Mouse (Mus musculus) kidney, postnatal 25 days (tissue): Measurements from ENCODE around the gene Tusc2.
"Not testable (repeated sequence)": the region's sequence is repeated elsewhere in the genome, so short reads cannot be mapped to it uniquely, and the experiment has no call there.

Experiments used
- DNase-seq, 2 experiments: peaks; one replicate each; pipeline ENCODE4 v3.0.0; 2021; ENCODE audit warnings: mixed read lengths in 2 of 2

Gene Tusc2

DNA sequence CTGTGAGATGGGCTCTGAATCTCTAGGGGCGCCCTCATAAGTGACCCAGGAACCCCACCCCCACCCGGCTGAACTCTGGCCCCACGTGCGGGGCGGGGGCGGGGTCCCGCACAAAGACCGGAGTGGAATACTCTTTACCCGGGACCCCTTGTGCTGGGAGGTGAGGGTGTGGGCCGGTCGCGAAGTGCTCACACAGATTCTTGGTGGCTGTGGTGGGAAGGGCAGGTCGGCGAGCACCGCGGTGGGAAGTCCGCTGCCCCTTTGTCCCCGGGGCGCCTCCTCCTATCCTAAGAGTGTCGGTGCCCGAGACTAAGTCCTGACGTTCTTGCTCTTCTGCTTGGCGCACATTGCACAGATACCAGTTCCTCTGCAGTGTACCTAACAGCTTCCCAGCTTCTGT, 6.2 kb downstream of the Tusc2 start:
- DNase-seq = no peak

DNA sequence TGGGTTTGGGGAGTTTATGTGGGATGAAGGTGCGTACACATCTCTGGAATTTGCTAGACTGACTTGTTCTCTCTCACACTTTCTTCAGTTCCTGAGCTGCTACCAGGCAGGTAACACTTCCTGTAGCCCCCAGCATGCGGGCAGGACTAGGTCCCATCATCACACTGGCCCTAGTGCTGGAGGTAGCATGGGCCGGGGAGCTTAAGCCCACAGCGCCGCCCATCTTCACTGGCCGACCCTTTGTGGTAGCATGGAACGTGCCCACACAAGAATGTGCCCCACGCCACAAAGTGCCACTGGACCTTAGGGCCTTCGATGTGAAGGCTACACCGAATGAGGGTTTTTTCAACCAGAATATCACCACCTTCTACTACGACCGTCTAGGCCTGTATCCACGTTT, 7.0 kb downstream of the Tusc2 start:
- DNase-seq = no peak

DNA sequence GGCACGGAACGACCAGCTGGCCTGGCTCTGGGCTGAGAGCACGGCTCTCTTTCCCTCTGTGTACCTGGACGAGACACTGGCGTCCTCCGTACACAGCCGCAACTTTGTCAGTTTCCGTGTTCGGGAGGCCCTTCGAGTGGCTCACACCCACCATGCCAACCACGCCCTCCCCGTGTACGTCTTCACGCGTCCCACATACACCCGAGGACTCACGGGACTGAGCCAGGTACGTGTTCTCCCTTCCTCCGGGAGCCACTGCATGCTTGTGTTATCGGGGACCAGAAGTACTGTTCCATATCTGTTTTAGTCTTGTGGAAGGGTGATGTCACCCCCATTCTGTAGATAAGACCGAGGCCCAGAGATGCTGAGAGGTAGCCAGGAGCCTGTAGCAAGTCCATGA, 7.8 kb downstream of the Tusc2 start:
- peak in 1 of 2 experiments; percentile 55 for DNase-seq

DNA sequence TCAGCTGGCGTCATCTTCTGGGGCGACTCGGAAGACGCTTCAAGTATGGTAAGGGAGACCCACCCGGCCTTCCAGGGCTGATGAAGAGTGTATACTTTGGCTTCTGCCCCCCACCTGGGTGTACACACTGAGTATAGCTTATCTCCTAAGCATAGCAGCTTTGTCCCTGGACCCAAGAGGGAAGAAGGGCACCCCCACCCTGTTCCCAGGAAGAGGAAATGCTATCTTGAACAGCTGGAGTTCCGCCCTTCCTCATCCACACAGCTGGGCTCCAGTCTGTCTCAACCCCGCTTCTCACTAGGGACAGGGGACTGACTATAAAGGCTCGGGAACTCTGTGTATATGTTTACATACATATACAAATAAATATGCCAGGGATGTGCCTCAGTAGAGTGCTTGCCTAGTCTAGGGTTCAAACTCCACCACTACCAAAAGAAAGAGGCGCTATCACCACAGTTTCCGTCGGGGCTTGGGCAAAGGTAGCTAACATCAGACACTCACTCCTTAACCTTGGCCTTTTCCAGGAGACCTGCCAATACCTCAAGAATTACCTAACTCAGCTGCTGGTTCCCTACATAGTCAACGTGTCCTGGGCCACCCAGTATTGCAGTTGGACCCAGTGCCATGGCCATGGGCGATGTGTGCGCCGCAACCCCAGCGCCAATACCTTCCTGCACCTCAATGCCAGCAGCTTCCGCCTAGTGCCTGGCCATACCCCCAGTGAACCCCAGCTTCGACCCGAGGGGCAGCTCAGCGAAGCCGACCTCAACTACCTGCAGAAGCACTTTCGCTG, 8.7 kb downstream of the Tusc2 start:
- peak in 1 of 2 experiments; percentile 55 for DNase-seq

DNA sequence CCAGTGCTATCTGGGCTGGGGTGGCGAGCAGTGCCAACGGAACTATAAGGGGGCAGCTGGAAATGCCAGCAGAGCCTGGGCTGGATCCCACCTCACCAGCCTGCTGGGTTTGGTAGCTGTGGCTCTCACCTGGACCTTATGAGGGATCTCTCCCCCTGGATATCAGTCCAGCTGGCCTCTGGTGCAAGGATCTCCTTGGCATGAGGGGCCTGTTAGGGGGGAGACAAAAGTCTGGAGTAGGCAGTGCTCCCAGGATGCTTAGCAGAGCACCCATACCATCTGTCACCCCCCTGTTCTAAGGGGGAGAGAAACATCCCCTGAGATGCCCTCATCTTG, 9.2 kb downstream of the Tusc2 start:
- no peak for DNase-seq

DNA sequence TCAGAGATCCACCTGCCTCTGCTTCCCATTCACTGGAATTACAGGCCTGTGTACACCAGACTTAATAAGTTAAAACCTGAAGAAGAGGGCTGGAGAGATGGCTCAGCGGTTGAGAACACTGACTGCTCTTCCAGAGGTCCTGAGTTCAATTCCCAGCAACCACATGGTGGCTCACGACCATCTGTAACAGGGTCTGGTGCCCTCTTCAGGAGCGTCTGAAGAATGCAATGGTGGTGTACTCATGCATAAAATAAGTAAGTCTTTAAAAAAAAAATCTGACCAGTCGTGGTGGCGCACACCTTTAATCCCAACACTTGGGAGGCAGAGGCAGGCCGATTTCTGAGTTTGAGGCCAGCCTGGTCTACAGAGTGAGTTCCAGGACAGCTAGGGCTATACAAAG, 10.7 kb downstream of the Tusc2 start:
- not testable (repeated sequence) for DNase-seq

DNA sequence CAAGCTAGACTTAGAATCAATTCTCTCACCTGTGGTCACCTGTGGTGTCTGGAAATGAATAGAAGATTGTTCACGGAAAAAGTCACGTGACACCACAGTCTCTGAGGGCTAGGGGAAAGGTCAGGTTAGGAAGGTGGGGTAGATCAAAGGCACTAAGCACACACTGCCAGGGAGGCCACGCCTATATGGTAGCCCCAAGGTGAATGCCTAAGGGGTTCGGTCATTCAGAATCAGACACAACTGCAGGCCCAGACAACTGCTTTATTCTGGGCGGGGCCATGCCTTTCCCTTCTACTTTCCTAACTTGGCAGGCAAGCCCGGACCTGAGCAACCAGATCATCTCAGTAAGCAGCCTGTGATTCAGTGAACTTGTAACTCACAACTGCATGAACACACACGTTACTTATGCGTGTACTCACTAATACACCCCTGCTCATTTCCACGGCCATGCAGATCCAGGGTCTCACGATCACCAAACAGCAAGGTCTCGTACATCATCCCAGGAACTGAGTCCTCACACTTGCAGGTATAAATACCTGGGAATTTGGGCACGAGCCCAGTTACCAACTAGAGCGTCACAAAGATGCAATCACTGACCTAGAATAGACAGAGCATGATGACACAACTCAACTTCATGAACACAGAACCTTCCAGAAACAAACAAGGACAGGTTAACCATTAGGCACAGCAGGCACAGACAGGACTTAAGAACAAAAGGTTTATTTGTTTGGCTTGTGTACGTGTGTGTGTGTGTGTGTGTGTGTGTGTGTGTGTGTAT, 12.7 kb downstream of the Tusc2 start:
- DNase-seq = no peak

DNA sequence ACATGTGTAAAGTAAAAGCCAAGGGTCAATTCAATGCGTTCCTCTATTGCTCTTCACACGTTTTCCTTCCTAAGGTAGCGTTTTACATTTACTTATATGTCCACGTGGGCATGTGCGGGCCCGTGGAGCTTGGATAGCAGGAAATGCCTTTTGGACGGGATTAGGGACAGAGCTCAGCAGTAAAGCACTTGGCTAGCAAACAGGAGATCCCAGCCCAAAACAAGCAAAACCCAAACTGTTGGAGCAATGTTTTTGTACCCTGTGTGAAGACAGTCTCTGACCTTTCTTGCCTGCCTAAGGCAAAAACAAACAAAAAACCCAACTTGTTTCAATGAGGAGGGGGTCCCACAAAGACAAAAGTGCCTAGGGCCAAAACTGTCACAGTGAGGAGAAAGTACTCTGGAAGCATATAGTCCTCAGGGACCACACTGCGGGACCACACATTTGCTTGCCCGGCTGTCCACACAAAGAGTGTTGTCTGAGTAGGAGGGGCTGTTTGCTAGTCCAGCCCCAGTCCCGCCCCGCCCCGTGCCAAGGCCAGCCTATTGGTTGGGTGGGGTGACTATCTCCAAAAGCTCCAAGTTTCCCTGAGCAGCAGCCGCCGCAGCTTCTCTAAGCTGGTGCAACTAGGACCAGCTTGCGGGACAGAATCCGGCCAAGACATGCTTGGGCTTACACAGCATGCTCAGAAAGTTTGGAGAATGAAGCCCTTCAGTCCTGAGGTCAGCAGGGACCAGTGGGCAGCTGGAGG, 13.5 kb downstream of the Tusc2 start, which contains the start of gene Hyal1:
Hyal1 (plus strand) TSS at position 571 of the 751 bp plus-strand sequence.
- peak; percentile 88 to 93 for DNase-seq

DNA sequence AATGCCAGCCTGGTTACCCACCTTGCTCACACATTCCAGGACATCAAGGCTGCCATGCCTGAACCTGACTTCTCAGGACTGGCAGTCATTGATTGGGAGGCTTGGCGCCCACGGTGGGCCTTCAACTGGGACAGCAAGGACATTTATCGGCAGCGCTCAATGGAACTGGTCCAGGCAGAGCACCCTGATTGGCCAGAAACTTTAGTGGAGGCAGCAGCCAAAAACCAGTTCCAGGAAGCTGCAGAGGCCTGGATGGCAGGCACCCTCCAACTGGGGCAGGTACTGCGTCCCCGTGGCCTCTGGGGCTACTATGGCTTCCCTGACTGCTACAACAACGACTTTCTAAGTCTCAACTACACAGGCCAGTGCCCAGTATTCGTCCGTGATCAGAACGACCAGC, 14.8 kb downstream of the Tusc2 start:
- DNase-seq = no peak

DNA sequence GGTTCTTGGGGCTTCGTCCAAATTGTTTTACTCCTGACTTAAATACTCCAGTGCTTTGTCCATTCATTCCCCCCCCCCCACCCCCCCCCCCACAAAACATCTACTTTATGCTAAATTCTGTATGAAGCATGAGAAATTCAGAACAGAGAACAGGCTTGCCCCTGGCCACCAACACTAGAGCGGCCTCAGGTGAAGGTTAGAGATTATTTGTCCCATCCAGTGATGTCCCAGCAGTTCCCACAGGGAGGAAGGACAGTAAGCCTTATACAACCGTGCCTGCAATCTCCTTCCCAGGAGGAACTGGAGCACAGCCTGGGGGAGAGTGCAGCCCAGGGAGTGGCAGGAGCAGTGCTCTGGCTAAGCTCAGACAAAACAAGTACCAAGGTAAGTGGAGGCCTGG, 15.5 kb downstream of the Tusc2 start, which contains the start of gene Naa80:
Naa80 (plus strand) TSS at position 301 of the 400 bp plus-strand sequence.
- no peak for DNase-seq

DNA sequence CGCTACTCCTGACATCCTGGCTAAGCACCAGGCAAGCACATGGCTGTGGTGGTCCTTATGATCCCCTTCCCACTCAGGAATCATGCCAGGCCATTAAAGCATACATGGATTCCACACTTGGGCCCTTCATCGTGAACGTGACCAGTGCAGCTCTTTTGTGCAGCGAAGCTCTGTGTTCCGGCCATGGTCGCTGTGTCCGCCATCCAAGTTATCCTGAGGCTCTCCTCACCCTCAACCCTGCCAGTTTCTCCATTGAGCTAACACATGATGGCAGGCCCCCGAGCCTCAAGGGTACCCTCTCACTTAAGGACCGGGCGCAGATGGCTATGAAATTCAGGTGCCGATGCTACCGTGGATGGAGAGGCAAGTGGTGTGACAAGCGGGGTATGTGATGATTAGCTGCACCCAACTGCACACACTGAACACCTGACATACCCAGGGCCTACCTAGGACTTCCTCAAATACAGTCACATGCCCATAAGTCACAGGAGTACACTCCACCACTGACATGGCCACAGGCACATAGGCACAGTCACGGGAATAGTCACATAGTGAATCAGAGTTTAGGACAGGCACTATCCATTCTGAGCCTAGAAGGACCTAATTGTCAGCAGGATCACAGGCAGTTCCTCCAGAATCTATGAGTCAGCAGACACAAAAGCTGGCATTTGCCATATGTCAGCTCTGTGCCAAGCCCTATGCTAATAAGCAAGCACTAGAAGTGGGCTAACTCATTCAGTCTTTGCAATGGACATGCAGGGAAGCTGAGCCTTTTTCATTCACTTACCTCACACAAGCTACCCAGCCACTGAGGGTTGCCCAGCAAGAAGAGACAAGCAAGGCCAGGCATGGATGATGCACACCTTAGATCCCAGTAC, 16.2 kb downstream of the Tusc2 start:
- no peak for DNase-seq

DNA sequence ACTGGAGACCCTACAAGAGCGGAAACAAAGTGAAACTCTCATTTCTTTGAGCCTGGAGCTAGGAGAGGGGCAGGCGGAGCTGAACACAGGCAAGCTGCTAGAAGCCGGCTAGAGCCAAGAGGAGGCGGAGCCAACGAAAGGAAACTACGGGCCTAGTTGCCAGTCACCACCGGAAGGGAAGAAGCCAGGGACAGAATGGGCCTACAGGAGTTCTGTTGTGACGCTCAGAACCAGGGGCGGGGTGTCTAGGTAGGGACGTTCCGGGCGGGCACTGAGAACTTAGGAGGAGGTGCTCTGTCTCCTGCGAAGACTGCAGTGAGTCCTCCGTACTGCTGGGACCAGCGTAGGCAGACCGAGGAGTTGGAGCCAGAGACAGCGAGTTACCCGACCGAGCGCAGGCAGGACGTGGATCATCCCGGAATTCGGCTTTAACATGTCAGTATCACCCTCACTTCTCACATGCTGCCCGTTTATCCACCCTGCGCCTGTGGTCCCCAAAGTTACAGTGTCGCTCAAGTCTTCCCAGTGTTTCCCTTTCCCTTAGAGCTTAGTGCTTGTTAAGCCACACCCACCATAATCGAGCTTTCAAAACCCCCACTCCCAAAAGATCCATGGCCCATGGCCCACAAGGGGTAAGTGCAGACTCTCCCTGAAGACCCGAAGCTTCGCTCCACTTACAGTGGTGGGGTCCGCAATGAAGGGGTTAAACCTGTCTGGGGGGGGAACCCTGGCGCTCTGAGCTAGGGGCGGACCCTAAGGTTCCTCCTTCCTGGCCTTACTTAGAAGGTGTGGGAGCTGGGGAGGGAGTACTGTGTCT, 17.7 kb downstream of the Tusc2 start, which contains the start of gene Hyal3:
Hyal3 (plus strand) TSS at position 318 of the 817 bp plus-strand sequence.
- peak; percentile 95 to 97 for DNase-seq

DNA sequence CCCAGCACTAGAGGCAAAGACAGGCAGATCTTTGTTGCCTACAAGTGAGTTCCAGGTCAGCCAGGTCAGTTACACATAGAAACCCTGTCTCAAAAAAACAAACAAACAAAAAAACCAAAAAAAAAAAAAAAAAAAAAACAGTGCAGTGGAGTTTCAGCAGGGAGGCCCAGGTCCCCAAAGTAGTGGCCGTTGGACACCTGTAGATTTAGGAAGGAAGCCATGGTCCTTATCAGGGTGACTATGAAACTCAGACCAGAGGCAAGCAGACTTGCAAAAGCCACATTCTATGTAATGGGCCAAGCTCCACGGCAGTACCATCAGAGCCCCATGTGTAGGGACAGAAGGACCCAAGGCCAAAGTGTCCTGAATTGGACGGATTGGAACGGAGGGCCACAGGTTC, 18.5 kb downstream of the Tusc2 start:
- no peak for DNase-seq

DNA sequence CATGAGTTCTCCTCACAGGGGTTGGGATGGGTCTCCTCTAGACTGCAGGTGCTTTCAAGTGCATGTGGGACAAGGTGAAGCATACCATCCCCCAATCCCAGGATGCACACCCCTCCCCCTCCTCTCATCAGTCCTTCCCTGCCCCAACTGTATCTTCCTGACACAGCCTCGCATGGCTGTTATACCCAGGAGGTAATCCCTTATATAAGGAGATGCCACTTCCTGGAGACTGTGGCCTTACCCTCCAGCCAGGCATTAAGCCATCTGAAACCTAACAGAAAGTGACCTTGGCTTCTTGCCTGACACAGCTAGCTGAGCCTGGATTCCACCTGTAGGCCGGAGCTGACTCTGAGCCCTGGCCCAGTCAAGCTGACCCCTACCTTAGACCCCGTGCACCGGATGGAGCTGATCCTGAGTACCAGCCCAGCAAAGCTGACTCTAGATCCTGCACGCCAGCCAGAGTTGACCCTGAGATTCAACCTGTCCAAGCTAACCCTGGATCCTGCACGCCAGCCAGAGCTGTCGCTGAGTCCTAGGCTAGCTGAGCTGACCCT, 19.5 kb downstream of the Tusc2 start:
- DNase-seq = peak in 1 of 2 experiments; percentile 71

DNA sequence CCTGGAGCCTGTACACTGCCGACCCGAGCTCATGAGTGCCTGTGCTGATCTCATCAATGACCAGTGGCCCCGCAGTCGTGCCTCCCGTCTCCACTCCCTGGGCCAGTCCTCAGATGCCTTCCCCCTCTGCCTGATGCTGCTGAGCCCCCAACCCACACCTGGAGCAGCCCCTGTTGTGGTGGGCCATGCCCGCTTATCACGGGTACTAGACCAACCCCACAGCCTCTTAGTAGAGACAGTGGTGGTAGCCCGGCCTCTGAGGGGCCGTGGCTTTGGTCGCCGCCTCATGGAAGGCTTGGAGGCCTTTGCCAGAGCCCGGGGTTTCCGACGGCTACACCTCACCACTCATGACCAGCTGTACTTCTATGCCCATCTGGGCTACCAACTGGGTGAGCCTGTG, 20.1 kb downstream of the Tusc2 start:
- DNase-seq = no peak

DNA sequence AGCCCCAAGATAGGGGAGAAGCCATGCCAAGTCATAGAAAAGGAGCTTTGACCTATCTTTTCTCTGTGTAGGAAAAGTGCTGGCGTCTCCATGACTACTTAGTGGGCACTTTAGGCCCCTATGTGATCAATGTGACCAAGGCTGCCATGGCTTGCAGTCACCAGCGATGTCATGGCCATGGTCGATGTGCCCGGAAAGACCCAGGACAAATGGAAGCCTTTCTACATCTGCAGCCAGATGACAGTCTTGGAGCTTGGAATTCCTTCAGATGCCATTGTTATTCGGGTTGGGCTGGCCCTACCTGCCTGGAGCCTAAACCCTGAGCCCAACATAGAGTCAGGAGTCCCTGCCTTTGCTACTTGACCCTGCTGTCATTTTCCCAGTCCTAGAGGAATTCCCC, 23.4 kb downstream of the Tusc2 start:
- DNase-seq = no peak

DNA sequence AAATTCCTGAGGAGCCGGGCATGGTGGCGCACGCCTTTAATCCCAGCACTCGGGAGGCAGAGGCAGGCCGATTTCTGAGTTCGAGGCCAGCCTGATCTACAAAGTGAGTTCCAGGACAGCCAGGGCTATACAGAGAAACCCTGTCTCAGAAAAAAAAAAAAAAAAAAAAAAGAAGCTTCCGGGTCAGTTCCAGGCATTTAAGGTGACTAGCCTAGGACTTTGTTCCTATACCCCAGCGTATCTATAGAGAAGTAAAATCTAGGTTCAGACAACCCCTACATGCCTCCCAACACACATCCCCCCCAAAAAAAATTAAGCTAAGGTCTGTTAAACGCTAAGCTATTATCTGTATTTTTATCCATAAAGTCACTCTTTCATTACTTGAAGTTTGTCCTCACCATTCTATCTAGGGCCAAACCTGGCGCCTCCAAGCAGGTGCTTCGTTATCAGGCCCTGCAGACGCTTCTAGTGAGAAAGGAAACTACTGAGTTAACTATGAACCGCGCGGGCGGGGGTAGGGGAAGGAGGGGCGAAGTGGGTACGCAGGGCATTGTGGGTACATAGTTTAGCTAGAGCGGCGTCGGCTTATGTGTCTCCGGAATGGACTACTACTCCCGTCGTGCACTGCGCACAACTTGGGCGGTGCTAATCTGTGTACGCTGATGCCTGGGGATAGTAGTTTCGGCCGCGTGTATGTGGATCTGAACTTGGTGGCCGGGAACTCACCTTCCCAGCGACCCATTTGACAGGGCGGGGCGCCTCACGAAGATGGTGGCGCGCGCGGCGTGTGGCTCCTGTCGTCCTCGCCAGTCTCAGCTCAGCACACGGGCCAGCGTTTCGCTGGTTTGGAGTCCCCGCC, 24.1 kb downstream of the Tusc2 start, which contains the start of gene Ifrd2:
Ifrd2 (plus strand) TSS at position 669 of the 859 bp plus-strand sequence.
- peak; percentile 98 to 99 for DNase-seq

DNA sequence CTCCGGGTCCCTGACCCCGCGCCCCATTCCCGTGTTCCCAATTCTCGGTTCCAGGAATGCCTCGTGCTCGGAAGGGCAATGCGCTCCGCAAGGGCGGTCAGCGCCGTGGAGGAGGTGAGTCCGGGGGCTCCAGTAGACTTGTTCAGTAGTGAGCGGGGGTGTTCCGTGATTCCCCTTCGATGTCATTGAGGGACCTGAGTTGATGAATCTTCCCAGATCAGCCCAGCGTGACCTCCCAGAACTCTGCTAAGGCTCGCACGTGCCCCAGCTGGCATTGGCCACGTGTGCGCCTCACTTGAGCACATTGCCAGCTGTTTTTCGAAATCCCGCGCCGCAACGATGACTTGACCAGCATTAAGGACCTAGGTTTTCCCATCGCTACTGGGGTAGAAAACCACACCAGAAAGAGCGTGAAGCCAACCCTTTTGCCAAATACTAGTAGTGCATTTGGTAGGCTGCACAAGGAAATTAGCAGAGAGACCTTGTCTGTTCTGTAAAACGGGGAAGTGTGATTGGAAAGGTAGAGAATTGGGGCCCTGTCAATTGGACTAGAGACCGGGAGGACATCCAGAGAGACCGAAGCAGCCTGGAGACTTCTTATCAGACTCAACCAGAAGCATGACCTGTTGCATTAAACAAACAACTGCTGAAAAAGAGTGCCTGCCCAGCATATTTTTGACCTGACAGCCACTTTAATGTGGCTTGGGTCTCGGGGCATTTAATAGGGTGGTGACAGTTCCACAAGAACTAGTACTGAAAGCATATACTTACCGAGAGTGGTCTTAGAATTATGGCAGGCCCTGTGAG, 25.0 kb downstream of the Tusc2 start:
- DNase-seq = peak; percentile 72 to 88
